Mouse (Mus musculus) thymus, adult 2 months (tissue): ENCODE data around the gene Actr8.

ENCODE experiments used
- CTCF ChIP-seq: fragments of 200-500 bp; IDR thresholded peaks from 2 replicates; pipeline ENCODE4 v1.5.1; 2012; ENCODE audit warnings: mild to moderate bottlenecking, control low read depth, low read length, moderate library complexity, borderline replicate concordance; ENCODE audit not compliant: control insufficient read depth, poor library complexity, insufficient read depth; ENCODE audit errors: extremely low read depth
- POLR2A ChIP-seq: fragments of 200-500 bp; IDR thresholded peaks from 2 replicates; pipeline ENCODE4 v1.6.1; 2012; ENCODE audit warnings: mild to moderate bottlenecking, low read length, control low read depth, moderate library complexity; ENCODE audit not compliant: control insufficient read depth, poor library complexity, insufficient read depth; ENCODE audit errors: extremely low read depth

DNA sequence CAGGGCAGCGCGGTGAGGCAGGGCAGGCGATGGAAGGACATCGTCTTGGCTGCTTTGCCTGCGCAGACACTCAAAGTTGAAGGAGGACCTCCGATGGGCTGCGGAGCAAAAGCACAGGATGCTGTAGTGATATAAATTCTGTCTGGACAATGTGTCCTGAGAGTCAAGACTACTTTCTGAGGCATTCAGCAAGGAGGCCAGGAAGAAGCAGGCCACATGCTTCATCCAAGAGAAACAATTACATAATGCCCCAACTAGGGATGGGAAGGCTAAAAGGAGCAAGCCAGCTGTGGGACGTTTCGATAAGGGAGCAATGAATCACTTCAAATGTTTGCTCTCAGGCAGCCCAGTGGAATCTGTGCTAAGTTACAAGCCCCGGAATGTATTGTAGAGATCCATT lies 67.1 kb downstream of the Actr8 start:
- no peak for TF ChIP-seq POLR2A
- TF ChIP-seq CTCF, result no peak
